Mouse (Mus musculus): ENCODE measurements around the gene Arrb1.
A peak's percentile ranks its signal among the peaks of the same experiment; 100 is the strongest.
"Not testable (repeated sequence)": the region's sequence is repeated elsewhere in the genome, so short reads cannot be mapped to it uniquely, and the experiment has no call there.

The Arrb1 gene

GRCm38 (mm10) chr7:99534901-99535735 lies at the start of gene Arrb1:
TSS of gene Arrb1 (plus strand) at chr7:99535466.
- peak; percentile 70 for DNase-seq (ENCODE audit: low read depth, low spot score)

- no peak for DNase-seq (ENCODE audit: low read depth, low spot score)
These were observed 45.6 kb upstream of the Arrb1 start for GRCm38 (mm10) chr7:99489708-99490107.

- no peak for DNase-seq (ENCODE audit: low read depth, low spot score)
These were observed 36.1 kb upstream of the Arrb1 start for GRCm38 (mm10) chr7:99499128-99499527.

- peak; percentile 73 for DNase-seq (ENCODE audit: low read depth, low spot score)
These were observed 35.1 kb upstream of the Arrb1 start for GRCm38 (mm10) chr7:99500201-99500600.

GRCm38 (mm10) chr7:99500655-99501054 lies 34.6 kb upstream of the Arrb1 start:
- DNase-seq (ENCODE audit: low read depth, low spot score): no peak

GRCm38 (mm10) chr7:99501148-99501547 lies 34.1 kb upstream of the Arrb1 start:
- no peak for DNase-seq (ENCODE audit: low read depth, low spot score)

GRCm38 (mm10) chr7:99504556-99504955 lies 30.7 kb upstream of the Arrb1 start:
- DNase-seq (ENCODE audit: low read depth, low spot score): no peak

GRCm38 (mm10) chr7:99508187-99508586 lies 27.1 kb upstream of the Arrb1 start:
- DNase-seq (ENCODE audit: low read depth, low spot score): not testable (repeated sequence)

- DNase-seq (ENCODE audit: low read depth, low spot score): peak; percentile 60
These were observed 25.2 kb upstream of the Arrb1 start for GRCm38 (mm10) chr7:99510087-99510501.

- no peak for DNase-seq (ENCODE audit: low read depth, low spot score)
These were observed 19.0 kb upstream of the Arrb1 start for GRCm38 (mm10) chr7:99516092-99516813.

GRCm38 (mm10) chr7:99516814-99517157 lies 18.5 kb upstream of the Arrb1 start:
- no peak for DNase-seq (ENCODE audit: low read depth, low spot score)

GRCm38 (mm10) chr7:99518954-99519644 lies 16.2 kb upstream of the Arrb1 start:
- no peak for DNase-seq (ENCODE audit: low read depth, low spot score)

- no peak for DNase-seq (ENCODE audit: low read depth, low spot score)
These were observed 12.1 kb upstream of the Arrb1 start for GRCm38 (mm10) chr7:99523121-99523520.

- DNase-seq (ENCODE audit: low read depth, low spot score): no peak
These were observed 11.4 kb upstream of the Arrb1 start for GRCm38 (mm10) chr7:99523837-99524236.

GRCm38 (mm10) chr7:99528547-99528946 lies 6.7 kb upstream of the Arrb1 start:
- no peak for DNase-seq (ENCODE audit: low read depth, low spot score)

- DNase-seq (ENCODE audit: low read depth, low spot score): peak; percentile 71
These were observed 5.9 kb upstream of the Arrb1 start for GRCm38 (mm10) chr7:99529410-99529809.

GRCm38 (mm10) chr7:99531408-99531970 lies 3.8 kb upstream of the Arrb1 start:
- DNase-seq (ENCODE audit: low read depth, low spot score): no peak

GRCm38 (mm10) chr7:99532526-99532925 lies 2.7 kb upstream of the Arrb1 start:
- DNase-seq (ENCODE audit: low read depth, low spot score): no peak

- no peak for DNase-seq (ENCODE audit: low read depth, low spot score)
These were observed 1.7 kb upstream of the Arrb1 start for GRCm38 (mm10) chr7:99533600-99533999.

- no peak for DNase-seq (ENCODE audit: low read depth, low spot score)
These were observed 765 bp upstream of the Arrb1 start for GRCm38 (mm10) chr7:99534501-99534900.

- no peak for DNase-seq (ENCODE audit: low read depth, low spot score)
These were observed 655 bp downstream of the Arrb1 start for GRCm38 (mm10) chr7:99535741-99536501.
